Mouse (Mus musculus) myocyte (in vitro differentiated cells): ENCODE data around the gene Ubc. TPM values are rescaled to one million over a fixed set of nuclear protein-coding genes. Genes with fewer than 3 reads are reported as not detected.
A peak's percentile ranks its signal among the peaks of the same experiment; 100 is the strongest.

Source experiments
- H3K27me3 ChIP-seq: one replicate; pipeline ENCODE4 v1.6.1; 2011; ENCODE audit not compliant: control insufficient read depth, insufficient read depth, insufficient read length
- H3K36me3 ChIP-seq: one replicate; pipeline ENCODE4 v1.6.1; 2011; ENCODE audit not compliant: control insufficient read depth, insufficient read depth
- H3K4me2 ChIP-seq: one replicate; pipeline ENCODE4 v1.6.1; 2011; ENCODE audit warnings: low read depth, control low read depth
- H3K4me3 ChIP-seq: one replicate; pipeline ENCODE4 v1.5.1; 2011; ENCODE audit warnings: mild to moderate bottlenecking, control low read depth, moderate library complexity
- H3K79me2 ChIP-seq: one replicate; pipeline ENCODE4 v1.6.1; 2011; ENCODE audit not compliant: control insufficient read depth, insufficient read depth
- H3ac ChIP-seq: one replicate; pipeline ENCODE4 v1.6.1; 2011; ENCODE audit not compliant: control insufficient read depth, insufficient read length
- CEBPB ChIP-seq: IDR thresholded peaks from 2 replicates; pipeline ENCODE4 v1.6.1; 2011; ENCODE audit warnings: mild to moderate bottlenecking, moderate library complexity; ENCODE audit not compliant: poor library complexity, insufficient read depth, severe bottlenecking
- E2F4 ChIP-seq: IDR thresholded peaks from one replicate; pipeline ENCODE4 v1.6.1; 2011; ENCODE audit warnings: mild to moderate bottlenecking, control low read depth, moderate library complexity; ENCODE audit not compliant: insufficient read depth
- MAX ChIP-seq: IDR thresholded peaks from one replicate; pipeline ENCODE4 v1.6.1; 2011; ENCODE audit warnings: low read depth, mild to moderate bottlenecking, control low read depth
- MYOD1 ChIP-seq, 3 experiments: IDR thresholded peaks; one replicate each; pipeline ENCODE4 v1.6.1; 2011; ENCODE audit warnings: control low read depth in 2 of 3, low read depth in 2 of 3, mild to moderate bottlenecking in 2 of 3, moderate library complexity in 1 of 3; ENCODE audit not compliant: insufficient read length in 2 of 3, control insufficient read depth in 1 of 3
- MYOG ChIP-seq, 3 experiments: IDR thresholded peaks; one replicate each; pipeline ENCODE4 v1.6.1; 2011; ENCODE audit warnings: control low read depth in 2 of 3, low read depth in 2 of 3, mild to moderate bottlenecking in 2 of 3; ENCODE audit not compliant: insufficient read length in 2 of 3, control insufficient read depth in 1 of 3, insufficient read depth in 1 of 3
- POLR2A ChIP-seq: IDR thresholded peaks from one replicate; pipeline ENCODE4 v1.6.1; 2011; ENCODE audit warnings: low read depth, mild to moderate bottlenecking, control low read depth, moderate library complexity; ENCODE audit not compliant: insufficient read length
- POLR2AphosphoS2 ChIP-seq: IDR thresholded peaks from one replicate; pipeline ENCODE4 v1.6.1; 2011; ENCODE audit warnings: low read depth, control low read depth; ENCODE audit not compliant: insufficient read length
- REST ChIP-seq: IDR thresholded peaks from one replicate; pipeline ENCODE4 v1.6.1; 2011; ENCODE audit warnings: mild to moderate bottlenecking, control low read depth, moderate library complexity; ENCODE audit not compliant: insufficient read depth, insufficient read length
- SRF ChIP-seq: IDR thresholded peaks from one replicate; pipeline ENCODE4 v1.6.1; 2011; ENCODE audit warnings: low read depth; ENCODE audit not compliant: control insufficient read depth, insufficient read length
- TCF12 ChIP-seq: IDR thresholded peaks from one replicate; pipeline ENCODE4 v1.6.1; 2011; ENCODE audit warnings: mild to moderate bottlenecking, control low read depth; ENCODE audit not compliant: poor library complexity, insufficient read depth, severe bottlenecking
- TCF3 ChIP-seq: IDR thresholded peaks from one replicate; pipeline ENCODE4 v1.6.1; 2011; ENCODE audit warnings: low read depth, control low read depth; ENCODE audit not compliant: insufficient read length
- USF1 ChIP-seq: IDR thresholded peaks from one replicate; pipeline ENCODE4 v1.6.1; 2011; ENCODE audit warnings: low read depth, mild to moderate bottlenecking, control low read depth, moderate library complexity
- polyA plus RNA-seq: library from polyadenylated mRNA; unstranded; fragments of >200 nt; fragmentation: generic; extraction: Trizol; gene quantifications from one replicate; pipeline ENCODE4 v1.2.1, GENCODE M21; 2012; ENCODE audit warnings: missing spikeins

The Ubc gene
- polyA plus RNA-seq, 1 experiment: 878 TPM

- Histone ChIP-seq H3ac (no peak overlapping the region), H3K4me2 (no peak overlapping the region), H3K36me3 (no peaks in the 10 kb centered on the region), H3K4me3 (no peak overlapping the region), H3K27me3 (no peaks in the 10 kb centered on the region), H3K79me2 (no peaks in the 10 kb centered on the region)
- TF ChIP-seq SRF (no peak), REST (no peak), POLR2A (no peak), E2F4 (no peak)
Measured at GRCm38 (mm10) chr5:125411972-125412530, 22.0 kb upstream of the Ubc start.

- no peaks in the 10 kb centered on the region for H3K27me3 ChIP-seq
- no peaks in the 10 kb centered on the region for H3K36me3 ChIP-seq
- peak overlapping the region; percentile 27 for H3K4me3 ChIP-seq
- H3K4me2 ChIP-seq: peak overlapping the region; percentile 93
- no peak overlapping the region for H3ac ChIP-seq
- TF ChIP-seq MYOD1 (IDR thresholded peaks at IDR 0.05; ENCODE audit: control insufficient read depth in 1 of 3, insufficient read length in 2 of 3, low read depth in 2 of 3) (peak in 1 of 3 experiments; percentile 17), REST (no peak), TCF12 (no peak), TCF3 (no peak), MYOG (IDR thresholded peaks at IDR 0.05; ENCODE audit: control insufficient read depth in 1 of 3, insufficient read depth in 1 of 3, insufficient read length in 2 of 3, low read depth in 2 of 3) (peak in 1 of 3 experiments; percentile 31)
- no peaks in the 10 kb centered on the region for H3K79me2 ChIP-seq
Measured at GRCm38 (mm10) chr5:125409348-125410090, 19.5 kb upstream of the Ubc start.

GRCm38 (mm10) chr5:125408842-125409241 is 18.8 kb upstream of the Ubc start:
- H3K36me3 ChIP-seq: no peaks in the 10 kb centered on the region
- peak overlapping the region; percentile 27 for H3K4me3 ChIP-seq
- H3K27me3 ChIP-seq: no peaks in the 10 kb centered on the region
- no peaks in the 10 kb centered on the region for H3K79me2 ChIP-seq
- H3K4me2 ChIP-seq: peak overlapping the region; percentile 93
- no peak overlapping the region for H3ac ChIP-seq
- TF ChIP-seq TCF3 (no peak), CEBPB (no peak), POLR2AphosphoS2 (no peak), SRF (no peak), MYOD1 (IDR thresholded peaks at IDR 0.05; ENCODE audit: control insufficient read depth in 1 of 3, insufficient read length in 2 of 3, low read depth in 2 of 3) (no peak), E2F4 (no peak), MYOG (IDR thresholded peaks at IDR 0.05; ENCODE audit: control insufficient read depth in 1 of 3, insufficient read depth in 1 of 3, insufficient read length in 2 of 3, low read depth in 2 of 3) (no peak), POLR2A (no peak), REST (no peak), TCF12 (no peak), USF1 (no peak), MAX (no peak)

GRCm38 (mm10) chr5:125407910-125408575 is 18.0 kb upstream of the Ubc start:
- TF ChIP-seq E2F4 (no peak), TCF12 (no peak), CEBPB (no peak), MYOD1 (IDR thresholded peaks at IDR 0.05; ENCODE audit: control insufficient read depth in 1 of 3, insufficient read length in 2 of 3, low read depth in 2 of 3) (no peak), SRF (no peak), TCF3 (no peak), MYOG (IDR thresholded peaks at IDR 0.05; ENCODE audit: control insufficient read depth in 1 of 3, insufficient read depth in 1 of 3, insufficient read length in 2 of 3, low read depth in 2 of 3) (no peak), POLR2A (no peak), POLR2AphosphoS2 (no peak), MAX (no peak), USF1 (no peak), REST (no peak)
- H3K36me3 ChIP-seq: no peaks in the 10 kb centered on the region

More at GRCm38 (mm10) chr5:125407910-125408575, 18.0 kb upstream of the Ubc start:
- Histone ChIP-seq H3K4me3 (no peak overlapping the region), H3K79me2 (no peaks in the 10 kb centered on the region), H3ac (no peak overlapping the region), H3K4me2 (no peak overlapping the region), H3K27me3 (no peaks in the 10 kb centered on the region)
